Mouse (Mus musculus) megakaryocyte, embryonic 14.5 days (primary cell): ENCODE data around the gene Tacc2.

ENCODE experiments used
- FLI1 ChIP-seq: IDR thresholded peaks from 2 replicates; pipeline ENCODE4 v1.6.1; 2012; ENCODE audit warnings: low read length, inconsistent platforms, mixed read lengths
- GATA1 ChIP-seq: IDR thresholded peaks from 3 replicates; pipeline ENCODE4 v1.6.1; 2012; ENCODE audit warnings: mixed read lengths, low read length, inconsistent platforms, borderline replicate concordance

DNA sequence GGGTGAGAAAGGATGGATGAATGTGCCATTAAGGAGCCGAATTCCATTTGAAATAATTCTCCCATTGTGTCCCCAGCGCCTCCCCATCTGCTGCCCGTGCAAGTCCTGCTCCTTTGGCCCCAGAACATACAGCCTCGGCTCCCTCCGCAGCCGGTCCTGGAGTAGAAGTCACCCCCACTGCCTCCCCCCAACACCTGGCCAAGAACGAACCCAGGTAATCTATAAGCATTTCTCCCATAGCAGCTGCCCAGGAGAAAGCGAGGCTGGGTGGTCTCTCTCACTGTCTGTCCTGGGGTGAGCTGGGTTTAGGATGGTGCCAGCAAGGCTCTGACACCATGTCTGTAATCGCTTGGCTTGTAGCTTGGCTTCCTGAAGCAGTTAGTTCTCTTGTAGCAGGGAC lies 97.3 kb downstream of the Tacc2 start:
- TF ChIP-seq GATA1 (no peak), FLI1 (no peak)
